Comparison of ENCODE assay signal across 13 mouse cellular contexts in genomic region chr19:26612995-26613394, GRCm38 (mm10). TPM values are rescaled to one million over a fixed set of nuclear protein-coding genes. Genes with fewer than 3 reads are reported as not detected.
DNase-seq lines count a peak whose midpoint lies in the region; ATAC-seq lines count a peak whose summit lies in the region.
"Had no signal": no experiment of that assay in that cellular context is flagged by ENCODE, and none has a peak within 500 bp of the region (broad histone marks: within the 10 kb centered on the region; RNA-seq: fewer than 3 reads in every experiment).

No protein-coding gene starts in this region.

- H3K4me3 ChIP-seq in megakaryocyte, embryonic 14.5 days (replicated peaks) = peak overlapping the region; percentile 51
- no peak overlapping the region for H3K4me3 ChIP-seq in liver, embryonic 12.5 days
- H3K4me3 ChIP-seq: embryonic facial prominence, embryonic 15.5 days had no signal

- peak overlapping the region; percentile 35 for H3K4me2 ChIP-seq in liver, embryonic 12.5 days
- H3K4me2 ChIP-seq: embryonic facial prominence, embryonic 15.5 days; heart, embryonic 11.5 days had no signal

- H3K27ac ChIP-seq in liver, embryonic 12.5 days = no peak overlapping the region
- H3K27ac ChIP-seq: embryonic facial prominence, embryonic 15.5 days had no signal

- H3K9me3 ChIP-seq in megakaryocyte, embryonic 14.5 days = no peaks in the 10 kb centered on the region
- H3K9me3 ChIP-seq in liver, embryonic 12.5 days (replicated peaks) = no peaks in the 10 kb centered on the region
- H3K9me3 ChIP-seq: embryonic facial prominence, embryonic 15.5 days had no signal

- H3K4me1 ChIP-seq in megakaryocyte, embryonic 14.5 days = peaks cover 73% of the 10 kb centered on the region
- H3K4me1 ChIP-seq in liver, embryonic 12.5 days = peaks cover 24% of the 10 kb centered on the region

- ATAC-seq in megakaryocyte, adult 5-6 weeks (ENCODE audit: poor library complexity, severe bottlenecking) = no peak
- ATAC-seq in liver, embryonic 12.5 days = peak; percentile 88

- H3K9ac ChIP-seq in liver, embryonic 12.5 days = no peak overlapping the region
- H3K9ac ChIP-seq: embryonic facial prominence, embryonic 15.5 days had no signal

- no peaks in the 10 kb centered on the region for H3K27me3 ChIP-seq in megakaryocyte, embryonic 14.5 days (replicated peaks)
- peaks cover 14% of the 10 kb centered on the region for H3K27me3 ChIP-seq in liver, embryonic 12.5 days (replicated peaks)
- H3K27me3 ChIP-seq: embryonic facial prominence, embryonic 15.5 days had no signal

- DNase-seq in adrenal gland, adult (ENCODE audit: inconsistent age in 2 of 2, low spot score in 1 of 2) = peak; percentile 21 to 77
- no peak for DNase-seq in adrenal gland, postnatal 25 days
- DNase-seq in lung, postnatal 4 days = peak; percentile 21 to 69
- no peak for DNase-seq in thymus, postnatal 14 days
- no peak for DNase-seq in thymus, postnatal 25 days
- DNase-seq: cerebellum, adult 9-11 months; kidney, adult 18-20 months; layer of hippocampus, postnatal 36 days had no signal

- 13% methylated on average over 4 of the region's 4 CpGs for WGBS in liver, embryonic 12.5 days (ENCODE audit: insufficient replicate concordance)

- peaks cover 18% of the 10 kb centered on the region for H3K36me3 ChIP-seq in megakaryocyte, embryonic 14.5 days (replicated peaks; ENCODE audit: low read length)
- H3K36me3 ChIP-seq in liver, embryonic 12.5 days = no peaks in the 10 kb centered on the region
- H3K36me3 ChIP-seq: embryonic facial prominence, embryonic 15.5 days had no signal

RNA-seq across cellular contexts. Expression of gene Smarca2, which starts 8.1 kb away (rescaled TPM):
- total RNA-seq in adrenal gland, postnatal 25 days (2021) = 85.6 and 105 TPM in 2 replicates
- polyA plus RNA-seq in megakaryocyte, embryonic 14.5 days (2012; ENCODE audit: insufficient read depth, low replicate concordance) = 3.8 and 16.0 TPM in 2 replicates
- total RNA-seq in megakaryocyte, adult 5-6 weeks (2015) = 49.8 and 63.8 TPM in 2 replicates
- total RNA-seq in megakaryocyte, adult 5-6 weeks (2017) = 49.6 and 51.4 TPM in 2 replicates
- 7.5 and 8.1 TPM in 2 replicates for polyA plus RNA-seq in liver, embryonic 12.5 days (2016; fragmentation: Nextera tagmentation; extraction: Ambion mirVana)

Comparison
In these comparisons a context has a peak if more than half of its experiments do, and no peak if none do; other contexts are left out.
1. DNase-seq: peak in adrenal gland, adult (2 of 2) and lung, postnatal 4 days (2 of 2); none in adrenal gland, postnatal 25 days (single experiment), thymus, postnatal 14 days (single experiment) and thymus, postnatal 25 days (single experiment).